Mouse (Mus musculus) kidney, adult 2 months (tissue): Measurements from ENCODE around the gene Nuak1.

ENCODE experiments used
- CTCF ChIP-seq: fragments of 200-500 bp; conservative IDR thresholded peaks from 2 replicates; pipeline ENCODE4 v1.5.1; 2011; ENCODE audit warnings: low read depth, mild to moderate bottlenecking, control low read depth, low read length, moderate library complexity, mixed read lengths; ENCODE audit not compliant: insufficient read depth, insufficient read length
- POLR2A ChIP-seq: fragments of 200-500 bp; IDR thresholded peaks from one replicate; pipeline ENCODE4 v1.6.1; 2011; ENCODE audit warnings: low read depth, low read length, control low read depth

GRCm38 (mm10) chr10:84354323-84354722 is 86.1 kb downstream of the Nuak1 start:
- no peak for TF ChIP-seq CTCF
- TF ChIP-seq POLR2A, result no peak
